Mouse (Mus musculus): Measurements from ENCODE around the gene Dapk3.

Gene Dapk3

DNA sequence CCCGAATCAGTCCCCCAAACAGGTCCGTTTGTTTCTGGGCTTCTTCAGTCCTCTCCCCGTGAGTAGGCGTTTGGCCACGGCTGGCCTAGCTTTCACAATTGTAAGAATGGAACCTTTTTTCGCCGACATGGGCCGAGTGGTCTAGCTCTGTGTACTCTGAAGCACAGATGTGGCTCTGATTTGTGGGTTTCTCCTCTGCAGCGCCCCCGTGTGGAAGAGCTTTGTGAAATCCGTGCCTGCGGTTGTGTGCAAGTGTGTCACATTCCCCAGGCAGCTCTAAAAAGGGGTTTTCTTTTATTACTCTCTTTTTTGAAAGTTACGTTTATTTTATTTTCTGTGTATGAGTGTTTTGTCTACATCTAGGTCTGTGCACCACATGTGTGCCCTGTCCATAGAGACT is 58.1 kb downstream of the Dapk3 start:
- DNase-seq (ENCODE audit: low spot score), result peak; percentile 27

DNA sequence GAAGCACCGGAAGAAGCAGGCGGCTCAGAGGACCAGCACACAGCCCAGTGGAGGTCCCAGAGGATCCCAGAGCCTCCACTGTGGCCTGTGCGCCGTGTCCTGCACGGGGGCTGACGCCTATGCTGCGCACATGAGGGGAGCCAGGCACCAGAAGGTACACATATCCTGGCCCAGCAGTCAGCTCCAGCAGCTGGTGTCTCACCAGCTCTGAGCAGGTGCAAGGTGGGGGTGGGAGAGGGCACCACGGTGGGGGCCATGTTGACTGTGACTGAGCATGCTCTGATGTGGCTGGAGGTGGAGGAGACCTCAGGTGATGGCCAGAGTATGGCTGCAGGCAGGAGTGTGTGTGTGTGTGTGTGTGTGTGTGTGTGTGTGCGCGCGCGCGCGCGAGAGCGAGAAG is 59.2 kb downstream of the Dapk3 start:
- no peak for DNase-seq (ENCODE audit: low spot score)

Data from MN1 (cell line).